Mouse (Mus musculus) neural tube, embryonic 10.5 days (tissue): ENCODE measurements around the gene Ltbp4.
A peak's percentile ranks its signal among the peaks of the same experiment; 100 is the strongest.

Experiments used
- DNase-seq: peaks from one replicate; pipeline ENCODE4 v3.0.0-alpha.2; 2017; ENCODE audit warnings: low spot score; ENCODE audit errors: extremely low spot score

Ltbp4 gene

GRCm38 (mm10) chr7:27300801-27301200, 36.7 kb downstream of the Ltbp4 start:
- no peak for DNase-seq

- no peak for DNase-seq
Observed at GRCm38 (mm10) chr7:27300351-27300750, 37.1 kb downstream of the Ltbp4 start.

- DNase-seq: no peak
Observed at GRCm38 (mm10) chr7:27298816-27299215, 38.7 kb downstream of the Ltbp4 start.

GRCm38 (mm10) chr7:27298033-27298610, 39.4 kb downstream of the Ltbp4 start:
- DNase-seq: no peak

GRCm38 (mm10) chr7:27296518-27296917, 41.0 kb downstream of the Ltbp4 start:
- DNase-seq: no peak

- DNase-seq: no peak
Observed at GRCm38 (mm10) chr7:27295956-27296355, 41.5 kb downstream of the Ltbp4 start.

- DNase-seq: no peak
Observed at GRCm38 (mm10) chr7:27291795-27292466, 45.6 kb downstream of the Ltbp4 start.

- no peak for DNase-seq
Observed at GRCm38 (mm10) chr7:27290555-27290954, 46.9 kb downstream of the Ltbp4 start.

- no peak for DNase-seq
Observed at GRCm38 (mm10) chr7:27288732-27289131, 48.8 kb downstream of the Ltbp4 start.

- peak; percentile 77 for DNase-seq
Observed at GRCm38 (mm10) chr7:27285698-27286066, 51.8 kb downstream of the Ltbp4 start.

GRCm38 (mm10) chr7:27284865-27285697, 52.4 kb downstream of the Ltbp4 start:
- peak; percentile 52 for DNase-seq

GRCm38 (mm10) chr7:27282225-27282624, 55.3 kb downstream of the Ltbp4 start:
- no peak for DNase-seq

GRCm38 (mm10) chr7:27281717-27282116, 55.8 kb downstream of the Ltbp4 start:
- no peak for DNase-seq

GRCm38 (mm10) chr7:27277191-27277590, 60.3 kb downstream of the Ltbp4 start:
- DNase-seq: no peak

GRCm38 (mm10) chr7:27276021-27276420, 61.5 kb downstream of the Ltbp4 start:
- DNase-seq: no peak

GRCm38 (mm10) chr7:27274916-27275315, 62.6 kb downstream of the Ltbp4 start:
- no peak for DNase-seq

GRCm38 (mm10) chr7:27273739-27274351, 63.6 kb downstream of the Ltbp4 start:
- DNase-seq: peak; percentile 47

GRCm38 (mm10) chr7:27271423-27271822, 66.1 kb downstream of the Ltbp4 start:
- DNase-seq: no peak

GRCm38 (mm10) chr7:27266515-27267128, 70.9 kb downstream of the Ltbp4 start:
- no peak for DNase-seq

GRCm38 (mm10) chr7:27264761-27265160, 72.7 kb downstream of the Ltbp4 start:
- DNase-seq: no peak

GRCm38 (mm10) chr7:27261888-27262287, 75.6 kb downstream of the Ltbp4 start:
- DNase-seq: no peak

GRCm38 (mm10) chr7:27260856-27261255, 76.6 kb downstream of the Ltbp4 start:
- DNase-seq: no peak
